Mouse (Mus musculus) lung, postnatal 10 days (tissue): Measurements from ENCODE around the gene Tuba8.

ENCODE experiments used
- DNase-seq: peaks from one replicate; pipeline ENCODE4 v3.0.0; 2021

Gene Tuba8

DNA sequence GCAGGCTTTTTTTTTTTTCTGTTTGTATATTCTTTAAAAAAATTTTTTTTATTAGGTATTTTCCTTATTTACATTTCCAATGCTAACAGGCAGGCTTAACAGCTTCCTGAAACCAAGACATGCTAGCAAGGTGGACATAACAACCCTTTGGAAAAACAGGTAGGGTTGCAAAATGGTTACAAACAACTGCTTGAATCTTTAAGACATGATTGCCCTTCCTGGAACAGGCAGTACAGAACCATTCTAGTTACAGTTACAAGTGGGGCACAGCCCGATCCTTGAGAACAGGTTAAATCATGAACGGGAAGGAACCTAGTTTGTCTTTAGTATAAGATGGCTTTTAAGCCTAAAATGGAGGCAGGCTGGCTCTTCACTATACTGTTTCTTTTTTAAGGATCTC is 25.9 kb downstream of the Tuba8 start:
- DNase-seq = no peak

DNA sequence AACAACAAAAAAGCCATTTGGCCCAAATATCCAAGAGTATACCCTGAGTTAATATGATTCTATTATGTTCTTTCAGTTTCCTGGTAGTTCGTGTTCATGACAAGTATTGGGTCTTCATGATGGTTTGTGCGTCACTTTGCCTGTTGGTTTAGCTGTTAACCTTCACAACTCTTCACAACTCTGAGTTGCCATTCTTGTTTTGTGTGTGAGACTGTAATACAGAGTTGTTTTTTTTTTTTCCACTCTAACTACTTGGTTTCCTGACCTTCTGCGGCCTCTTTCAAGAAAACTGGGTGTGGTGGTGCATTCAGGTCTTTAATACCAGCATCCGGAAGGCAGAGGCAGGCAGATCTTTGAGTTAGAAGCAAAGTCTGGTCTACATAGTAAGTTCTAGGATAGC is 27.7 kb downstream of the Tuba8 start:
- no peak for DNase-seq

DNA sequence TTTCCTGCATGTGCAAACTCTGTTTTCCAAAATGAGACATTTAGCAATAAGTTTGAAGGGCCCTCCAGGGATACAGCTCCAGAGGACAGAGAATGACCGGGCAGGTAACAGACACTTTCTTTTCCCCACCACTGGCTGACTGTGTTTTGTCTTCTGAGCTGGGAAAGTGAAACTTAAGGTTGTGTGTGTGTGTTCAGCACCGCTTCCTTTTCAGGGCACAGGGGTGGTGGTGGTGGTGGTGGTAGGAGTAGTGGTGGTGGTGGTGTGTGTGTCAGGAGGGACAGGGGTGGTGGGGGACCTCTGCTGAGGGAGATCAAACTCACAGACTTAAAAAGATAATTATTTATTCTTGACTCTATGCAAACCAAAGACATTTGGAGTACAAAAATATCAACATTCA is 31.3 kb downstream of the Tuba8 start:
- DNase-seq = no peak

DNA sequence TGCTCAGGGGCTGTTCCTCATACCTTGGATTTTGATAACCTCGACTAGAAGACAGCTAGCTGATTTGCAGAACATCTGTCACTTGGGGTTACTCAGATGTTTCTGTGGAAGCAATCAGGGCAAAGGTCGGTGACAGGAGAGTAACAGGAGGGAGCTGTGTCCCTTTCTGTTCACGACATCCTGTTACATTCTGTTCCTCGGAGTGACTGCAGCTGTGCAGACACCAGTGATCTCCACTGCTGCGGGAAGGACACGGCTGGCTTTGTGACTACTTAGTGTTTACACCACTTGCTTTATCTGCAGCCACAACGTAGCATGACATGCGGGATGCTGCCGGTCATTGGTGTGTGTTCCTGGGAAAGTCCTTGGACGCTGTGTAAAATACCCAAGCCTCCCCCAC is 32.7 kb downstream of the Tuba8 start:
- DNase-seq = no peak

DNA sequence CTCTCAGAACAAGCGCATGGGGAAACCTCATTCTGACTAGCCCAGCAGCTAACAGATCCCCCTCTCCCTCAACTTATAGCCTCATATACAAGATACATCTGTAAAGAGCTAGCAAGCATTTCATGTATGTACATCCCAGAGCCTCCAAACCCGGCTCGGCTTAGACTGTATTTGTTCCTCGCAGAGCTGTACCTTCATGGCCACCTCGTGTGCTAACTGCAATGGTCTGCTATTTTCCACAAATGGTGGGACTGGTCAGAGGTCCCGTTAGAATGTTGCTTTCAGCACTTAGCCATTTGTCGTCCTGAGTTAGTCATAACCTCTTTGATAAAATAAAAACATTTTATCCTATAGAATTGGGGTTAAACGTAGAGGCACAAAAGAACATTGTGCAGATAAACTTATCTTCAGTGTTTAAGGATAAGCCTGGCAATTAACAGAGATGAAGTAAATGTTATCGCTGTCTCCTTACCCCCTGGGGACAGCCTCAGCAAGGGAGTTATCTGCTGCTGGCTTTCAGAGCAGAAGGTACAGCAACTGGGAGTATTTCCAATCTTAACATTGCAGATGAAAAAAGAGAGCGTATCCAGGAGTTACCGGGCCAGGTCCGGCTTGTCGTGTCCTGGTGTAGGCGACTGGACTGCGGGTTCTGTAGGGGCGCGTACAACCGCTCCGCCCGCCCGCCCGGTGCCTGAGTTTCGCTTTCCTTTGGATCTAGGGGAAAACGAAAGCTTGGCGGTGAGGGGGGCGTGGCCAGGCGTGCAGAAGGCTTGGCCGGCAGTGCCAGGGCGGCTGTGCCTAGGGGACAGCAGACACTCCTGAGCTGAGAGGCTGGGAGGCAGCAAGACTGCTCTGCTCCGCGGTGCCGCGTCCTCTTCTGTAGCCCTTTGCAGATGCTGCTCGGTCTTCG is 34.9 kb downstream of the Tuba8 start, which contains the start of gene Usp18:
Gene Usp18 (plus strand): TSS at position 780 of the 910 bp plus-strand sequence.
- peak; percentile 95 for DNase-seq

DNA sequence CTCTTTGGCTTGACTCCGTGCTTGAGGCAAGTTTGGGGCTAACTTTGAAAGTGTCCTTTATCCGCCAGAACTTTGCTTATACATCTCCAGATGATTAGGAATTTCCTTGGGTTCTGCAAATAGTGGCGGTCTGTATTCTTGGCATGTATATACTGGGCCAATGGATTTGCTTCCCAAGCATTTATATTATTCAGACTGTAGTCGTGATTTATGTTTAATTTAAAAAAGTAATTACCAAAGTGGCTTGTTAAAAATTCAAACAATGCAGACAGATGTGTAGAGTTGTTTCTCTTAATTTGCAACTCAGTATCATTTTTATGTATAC is 35.5 kb downstream of the Tuba8 start:
- no peak for DNase-seq

DNA sequence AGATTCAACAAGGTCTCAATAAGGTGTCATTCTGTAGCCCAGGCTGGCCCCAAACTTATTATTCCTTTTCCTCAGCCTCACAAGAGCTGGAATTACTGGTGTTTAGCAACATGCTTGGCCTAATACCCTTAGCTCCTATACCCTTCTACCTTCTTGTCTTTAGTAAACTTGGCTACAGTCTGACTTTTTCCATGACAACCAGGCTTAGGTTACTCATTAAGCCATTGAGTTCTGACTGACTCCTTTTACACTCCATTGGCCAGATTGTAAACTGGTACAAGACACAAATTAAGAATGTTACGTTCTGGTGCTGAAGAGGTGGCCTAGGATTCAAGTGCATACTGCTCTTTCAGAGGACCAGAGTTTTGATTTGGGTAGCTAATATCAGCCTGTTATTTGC is 39.9 kb downstream of the Tuba8 start:
- no peak for DNase-seq

DNA sequence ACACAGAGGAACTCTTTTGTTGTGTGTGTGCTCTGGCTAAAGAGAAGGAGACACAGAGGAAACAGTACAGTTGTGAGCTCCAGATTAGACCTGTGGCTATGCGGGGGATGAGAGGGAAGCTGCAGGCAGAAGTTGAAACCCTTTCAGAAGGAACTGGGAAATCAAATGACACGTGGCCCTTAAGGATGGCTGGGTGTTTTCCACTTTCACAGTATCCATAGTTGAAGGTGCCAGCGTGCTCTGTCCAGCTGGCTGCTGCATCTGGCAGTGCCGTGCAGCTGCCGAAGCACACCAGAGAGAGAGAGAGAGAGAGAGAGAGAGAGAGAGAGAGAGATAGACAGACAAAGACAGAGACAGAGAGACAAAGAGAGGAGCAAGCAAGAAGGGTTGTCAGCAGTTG is 40.8 kb downstream of the Tuba8 start:
- DNase-seq = no peak

DNA sequence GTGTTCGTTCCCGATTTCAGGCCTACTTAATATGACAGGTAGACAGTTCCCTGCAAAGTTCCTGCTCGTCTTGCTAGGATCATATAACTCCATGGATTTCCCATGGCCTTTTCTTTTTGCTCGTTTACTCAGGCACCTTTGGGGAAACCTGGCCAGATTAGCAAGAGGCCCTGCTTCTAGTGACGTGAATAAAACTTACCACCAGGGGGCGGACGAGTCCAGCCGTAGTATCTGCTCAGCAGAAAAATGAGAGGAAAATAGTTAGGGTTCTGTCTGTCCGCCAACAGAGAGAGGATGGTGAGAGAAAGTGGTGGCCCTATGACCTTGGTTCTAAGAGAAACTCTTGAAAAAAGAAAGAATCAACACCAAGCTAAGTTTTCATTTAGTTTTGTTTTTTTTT is 50.1 kb downstream of the Tuba8 start:
- peak; percentile 80 for DNase-seq

DNA sequence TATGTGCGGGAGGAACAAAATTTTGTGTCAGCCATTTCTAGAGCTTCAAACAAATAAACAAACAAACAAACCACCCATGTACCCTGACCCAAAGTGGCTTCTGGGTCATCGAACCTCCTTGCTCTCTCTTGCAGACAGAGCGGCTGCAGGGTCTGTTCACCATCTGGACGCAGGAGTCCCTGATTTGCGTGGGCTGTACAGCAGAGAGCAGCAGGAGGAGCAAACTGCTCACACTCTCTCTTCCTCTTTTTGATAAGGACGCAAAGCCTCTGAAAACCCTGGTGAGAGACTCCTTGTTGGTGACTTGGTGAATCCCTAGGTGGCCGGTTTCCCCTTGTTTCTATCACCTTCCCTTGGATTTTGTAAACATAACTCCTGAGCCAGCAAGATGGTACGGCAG is 50.7 kb downstream of the Tuba8 start:
- DNase-seq = no peak

DNA sequence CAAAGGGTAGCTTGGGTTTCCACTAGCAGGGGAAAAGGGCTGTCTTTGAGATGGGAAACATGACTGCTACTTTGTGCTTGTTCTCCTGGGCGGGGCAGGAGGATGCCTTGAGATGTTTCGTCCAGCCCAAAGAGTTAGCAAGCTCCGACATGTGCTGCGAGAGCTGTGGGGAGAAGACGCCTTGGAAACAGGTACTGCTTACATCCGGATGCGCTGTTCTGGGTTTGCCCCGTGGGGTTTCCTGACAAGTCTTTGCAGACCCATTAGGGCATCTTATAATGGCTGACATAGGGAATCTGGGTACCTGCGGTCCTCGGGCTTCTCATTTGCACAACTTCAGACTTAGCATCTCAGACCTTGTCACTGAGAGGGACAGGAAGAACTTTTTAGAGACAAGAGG is 51.5 kb downstream of the Tuba8 start:
- DNase-seq = no peak

DNA sequence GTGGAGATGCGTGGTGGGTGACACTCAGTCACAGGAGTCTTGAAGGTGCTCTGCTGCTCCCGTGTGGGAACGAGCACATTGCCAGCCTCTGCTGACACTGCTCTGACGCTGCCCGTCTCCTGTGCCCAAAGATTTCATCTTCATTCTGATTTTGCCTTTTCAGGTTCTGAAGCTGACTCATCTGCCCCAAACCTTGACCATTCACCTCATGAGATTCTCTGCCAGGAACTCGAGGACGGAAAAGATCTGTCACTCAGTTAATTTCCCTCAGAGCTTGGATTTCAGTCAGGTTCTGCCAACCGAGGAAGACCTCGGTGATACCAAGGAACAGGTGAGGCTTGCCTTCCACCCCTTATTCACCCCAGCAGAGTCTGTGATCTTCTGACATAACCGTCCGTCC is 52.0 kb downstream of the Tuba8 start:
- DNase-seq = no peak

DNA sequence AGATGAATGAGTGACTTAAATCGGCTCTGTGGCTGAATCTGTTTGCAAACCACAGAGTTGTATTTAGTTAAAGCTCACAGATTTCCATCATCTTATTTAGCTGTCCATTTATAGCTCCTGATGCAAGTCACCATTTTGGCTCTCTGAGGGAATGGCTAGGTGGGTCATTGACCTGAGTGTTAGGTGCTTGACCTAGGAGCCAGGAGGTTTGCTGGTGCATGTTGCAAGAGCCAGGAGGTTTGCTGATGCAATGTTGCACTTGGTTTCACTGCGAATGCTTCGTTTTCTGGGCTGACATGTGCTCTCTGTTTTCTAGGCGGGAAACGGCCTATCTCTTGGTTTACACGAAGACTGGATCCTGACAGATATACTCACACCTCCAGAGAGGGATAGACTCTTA is 59.7 kb downstream of the Tuba8 start:
- no peak for DNase-seq

DNA sequence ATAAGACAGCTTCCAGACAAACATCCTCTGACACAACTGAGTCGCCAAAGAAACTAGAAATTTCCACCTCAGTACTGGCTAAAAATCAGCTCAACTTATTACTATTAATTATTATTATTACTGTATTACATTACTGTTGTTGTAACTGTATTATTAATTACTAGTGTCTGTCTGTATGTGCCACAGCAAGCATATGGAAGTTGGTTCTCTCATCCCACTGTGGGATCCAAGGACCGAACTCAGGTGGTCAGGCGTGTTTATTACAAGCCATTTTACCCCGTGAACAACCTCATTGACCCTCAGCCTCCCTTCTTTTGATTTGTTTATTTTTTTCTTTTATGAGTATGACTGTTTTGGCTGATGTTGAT is 61.2 kb downstream of the Tuba8 start:
- no peak for DNase-seq

DNA sequence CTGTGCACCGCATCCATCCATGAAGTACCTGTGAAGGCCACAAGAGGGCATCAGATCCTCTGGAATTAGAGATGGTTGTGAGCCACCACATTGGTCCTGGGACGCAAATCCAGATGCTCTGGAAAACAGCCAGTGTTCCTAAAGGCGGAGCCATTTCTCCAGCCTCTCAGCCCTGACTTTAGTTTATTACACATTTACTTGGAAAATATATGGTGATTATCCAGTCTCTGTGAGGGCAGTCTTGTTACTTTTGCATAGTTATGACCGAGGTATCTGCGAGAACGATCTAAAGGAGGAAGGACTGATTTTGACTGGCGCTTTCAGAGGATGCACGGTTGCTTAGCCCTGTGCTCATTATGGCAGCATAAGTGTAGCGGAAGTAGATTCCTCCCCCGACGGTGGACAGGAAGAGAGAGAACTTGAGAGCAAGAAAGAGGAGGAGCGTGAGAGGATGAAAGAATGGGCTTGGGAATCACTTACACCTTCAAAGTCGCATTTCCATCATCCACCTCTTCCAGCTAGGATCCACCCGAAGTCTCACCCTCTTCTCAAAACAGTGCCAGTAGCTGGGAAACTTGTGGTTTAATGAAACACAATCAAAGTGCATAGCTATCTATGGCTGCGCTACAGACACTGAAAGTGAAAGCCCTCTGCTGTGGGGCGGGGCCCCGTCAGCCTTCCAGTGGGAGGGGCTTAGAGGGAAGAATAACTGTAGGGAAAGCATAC is 61.7 kb downstream of the Tuba8 start:
- DNase-seq = peak; percentile 90

DNA sequence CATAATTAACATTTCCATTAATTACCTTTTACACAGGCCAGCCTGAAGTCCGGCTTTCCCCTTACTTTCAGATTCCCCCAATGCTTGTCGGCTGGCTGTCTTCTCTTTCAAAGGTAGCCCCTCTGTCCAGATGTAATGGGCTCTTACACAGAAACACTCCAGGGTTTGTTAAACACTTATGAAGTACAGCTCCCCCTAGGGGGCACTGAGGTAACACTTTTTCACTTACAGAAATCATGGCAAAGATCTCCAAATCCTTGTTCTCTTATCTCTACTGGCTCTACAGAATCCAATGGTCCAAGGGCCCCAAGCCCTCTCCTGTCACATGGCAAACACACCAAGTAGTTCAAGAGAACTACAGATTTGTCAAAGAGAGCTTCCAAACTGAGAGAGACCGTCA is 63.9 kb downstream of the Tuba8 start:
- DNase-seq = peak; percentile 45
